Mouse (Mus musculus) MEL (cell line): Measurements from ENCODE around the gene Fanci.

ENCODE experiments used
- E2F4 ChIP-seq: IDR thresholded peaks from 2 replicates; pipeline ENCODE4 v1.6.1; 2011; ENCODE audit warnings: low read depth, low read length, improper control_type of control experiment, borderline replicate concordance
- ETS1 ChIP-seq: IDR thresholded peaks from 2 replicates; pipeline ENCODE4 v1.6.1; 2012; ENCODE audit warnings: low read depth, mild to moderate bottlenecking, inconsistent platforms, low read length, improper control_type of control experiment, moderate library complexity
- HCFC1 ChIP-seq: IDR thresholded peaks from 2 replicates; pipeline ENCODE4 v1.6.1; 2012; ENCODE audit warnings: low read depth, mild to moderate bottlenecking, inconsistent platforms, low read length, improper control_type of control experiment, moderate library complexity
- MAX ChIP-seq: IDR thresholded peaks from 2 replicates; pipeline ENCODE4 v1.6.1; 2011; ENCODE audit warnings: low read length, improper control_type of control experiment
- MAZ ChIP-seq: IDR thresholded peaks from 2 replicates; pipeline ENCODE4 v1.6.1; 2012; ENCODE audit warnings: low read depth, mild to moderate bottlenecking, inconsistent platforms, low read length, improper control_type of control experiment
- POLR2A ChIP-seq, 2 experiments: IDR thresholded peaks; 2 replicates each; pipeline ENCODE4 v1.6.1; 2011 to 2012; ENCODE audit warnings: low read length in 2 of 2, mild to moderate bottlenecking in 2 of 2, control low read depth in 1 of 2, improper control_type of control experiment in 1 of 2, low read depth in 1 of 2, moderate library complexity in 1 of 2; ENCODE audit not compliant: control insufficient read depth in 1 of 2, insufficient read depth in 1 of 2, poor library complexity in 1 of 2
- POLR2AphosphoS2 ChIP-seq: IDR thresholded peaks from 2 replicates; pipeline ENCODE4 v1.6.1; 2011; ENCODE audit warnings: low read length, improper control_type of control experiment
- POLR2AphosphoS5 ChIP-seq: IDR thresholded peaks from 2 replicates; pipeline ENCODE4 v1.6.1; 2012; ENCODE audit warnings: low read depth, borderline replicate concordance, mild to moderate bottlenecking, inconsistent platforms, low read length, moderate library complexity, mixed read lengths
- SIN3A ChIP-seq: IDR thresholded peaks from 2 replicates; pipeline ENCODE4 v1.6.1; 2012; ENCODE audit warnings: low read length, improper control_type of control experiment, inconsistent platforms
- ZKSCAN1 ChIP-seq: IDR thresholded peaks from 2 replicates; pipeline ENCODE4 v1.6.1; 2012; ENCODE audit warnings: low read depth, mild to moderate bottlenecking, inconsistent platforms, low read length, improper control_type of control experiment, moderate library complexity
- ZMIZ1 ChIP-seq: IDR thresholded peaks from 2 replicates; pipeline ENCODE4 v1.6.1; 2012; ENCODE audit warnings: low read depth, mild to moderate bottlenecking, inconsistent platforms, low read length, improper control_type of control experiment, moderate library complexity

DNA sequence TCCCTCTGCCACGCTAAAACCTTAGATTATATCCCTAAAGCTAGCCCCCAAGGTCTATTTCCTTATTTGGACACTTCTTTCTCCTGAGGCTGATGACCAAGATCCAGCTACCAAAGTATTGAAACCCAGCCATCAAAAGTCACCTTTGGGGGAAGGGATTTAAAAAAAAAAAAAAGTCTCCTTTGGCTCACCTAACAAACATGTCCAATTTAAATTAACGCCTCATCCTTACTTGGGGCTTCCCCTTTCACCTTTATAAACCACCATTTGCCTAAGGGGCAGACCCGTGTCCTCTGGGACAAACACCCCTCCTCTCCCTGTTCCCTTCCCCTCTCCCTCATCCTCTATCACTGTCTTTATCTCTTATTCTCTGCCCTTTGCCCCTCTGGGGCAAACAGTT lies 79.0 kb downstream of the Fanci start:
- no peak for TF ChIP-seq POLR2A (IDR thresholded peaks at IDR 0.05; ENCODE audit: control insufficient read depth in 1 of 2, insufficient read depth in 1 of 2, low read depth in 1 of 2, low read length in 2 of 2, poor library complexity in 1 of 2)
- TF ChIP-seq ZKSCAN1 = no peak
- no peak for TF ChIP-seq E2F4
- no peak for TF ChIP-seq SIN3A
- no peak for TF ChIP-seq POLR2AphosphoS2
- no peak for TF ChIP-seq ETS1
- no peak for TF ChIP-seq MAX
- TF ChIP-seq ZMIZ1 = no peak
- no peak for TF ChIP-seq POLR2AphosphoS5
- TF ChIP-seq HCFC1 = no peak
- no peak for TF ChIP-seq MAZ
